Mouse (Mus musculus) left cerebral cortex, postnatal 25 days (tissue): ENCODE measurements at regions not wholly inside any gene's neighbourhood (a gene's known extent, or its start where the extent isn't known, plus 50 kb on each side); places are given as distances from the start of the nearest gene placed in this dataset.
A peak's percentile ranks its signal among the peaks of the same experiment; 100 is the strongest.

Experiments
- DNase-seq, 2 experiments: peaks; one replicate each; pipeline ENCODE4 v3.0.0; 2022; ENCODE audit warnings: low spot score in 2 of 2, mixed read lengths in 1 of 2
- intact Hi-C: fragments of 180-260 bp; cut with DNase I; formaldehyde crosslinking; loops from one replicate; pipeline ENCODE4 v1.15.1; 2025

DNA sequence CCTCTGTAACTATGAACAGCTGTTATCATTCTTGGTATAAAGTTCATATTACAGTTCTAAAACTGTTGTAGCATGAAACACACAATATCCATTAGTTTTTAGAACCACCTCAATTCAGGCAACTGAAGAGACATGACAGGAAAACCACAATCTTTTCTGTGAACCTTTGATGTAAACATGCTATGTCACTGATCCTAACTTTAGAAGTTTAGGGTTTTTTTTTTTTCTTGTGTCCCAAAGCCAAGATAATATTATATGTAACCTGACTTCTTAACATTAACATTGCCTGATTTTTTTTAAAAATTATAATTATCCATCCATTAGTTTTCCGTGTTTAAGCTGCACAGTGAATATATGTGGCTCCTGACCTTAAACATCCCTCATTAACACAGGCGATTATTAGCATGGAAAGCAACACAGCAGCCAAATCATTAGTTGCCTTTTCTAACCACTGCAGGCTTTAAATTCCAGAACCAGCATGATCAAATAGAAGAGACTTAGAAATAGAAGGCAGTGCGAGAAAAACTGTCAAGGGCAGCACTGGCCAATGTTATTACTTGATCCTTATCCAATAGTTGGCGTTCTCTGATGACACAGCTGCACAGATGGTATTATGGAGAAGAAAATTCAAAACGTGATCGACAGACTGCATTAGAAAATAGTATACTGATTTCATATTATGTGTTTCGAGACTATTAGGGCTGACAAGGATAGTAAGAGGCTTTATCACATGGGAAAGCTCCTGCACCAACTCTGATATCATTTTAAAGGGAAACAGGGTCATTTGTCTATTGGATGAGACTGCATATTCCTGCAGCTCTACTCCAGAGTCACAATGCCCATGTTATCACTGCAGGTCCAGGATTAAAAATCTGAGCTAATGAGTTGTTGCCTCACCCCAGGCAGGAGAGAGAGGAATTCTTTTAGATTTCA lies 321.7 kb upstream of the Clec14a start:
- no peak for DNase-seq
- intact Hi-C loops: no loop called here

DNA sequence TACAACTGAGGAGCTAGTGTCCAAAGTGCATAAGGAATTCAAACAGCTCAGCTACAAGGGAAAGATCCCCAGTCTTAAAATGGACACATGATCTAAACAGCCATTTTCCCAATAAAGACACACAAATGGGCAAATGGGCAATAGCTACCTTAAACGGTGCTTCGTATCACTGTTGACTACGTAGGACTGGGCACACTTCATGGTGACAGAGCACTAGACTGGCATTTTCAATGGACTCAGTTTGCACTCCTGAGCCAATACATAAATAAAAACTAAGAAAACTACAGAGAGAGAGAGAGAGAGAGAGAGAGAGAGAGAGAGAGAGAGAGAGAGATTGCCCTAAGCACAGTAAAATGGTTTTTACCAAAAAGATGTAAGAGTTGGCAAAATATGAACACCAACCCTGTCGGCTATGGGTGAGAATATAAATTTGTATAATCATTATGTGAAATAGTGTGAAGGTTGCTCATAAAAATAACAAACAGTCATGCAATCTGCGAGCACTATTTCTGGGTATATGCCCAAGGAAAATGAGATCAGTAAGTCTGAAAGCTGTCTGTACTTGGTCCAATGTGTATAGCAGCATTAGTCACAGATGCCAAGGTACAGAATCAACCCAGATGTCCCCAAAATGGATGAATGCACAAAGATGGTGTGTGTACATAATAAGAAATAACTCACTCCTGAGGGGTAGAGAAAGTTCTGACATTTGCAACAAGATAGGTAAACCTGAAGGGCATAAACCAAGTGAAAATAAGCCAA lies 312.9 kb upstream of the Clec14a start:
- intact Hi-C loops: no loop called here
- DNase-seq: peak in 1 of 2 experiments; percentile 5

DNA sequence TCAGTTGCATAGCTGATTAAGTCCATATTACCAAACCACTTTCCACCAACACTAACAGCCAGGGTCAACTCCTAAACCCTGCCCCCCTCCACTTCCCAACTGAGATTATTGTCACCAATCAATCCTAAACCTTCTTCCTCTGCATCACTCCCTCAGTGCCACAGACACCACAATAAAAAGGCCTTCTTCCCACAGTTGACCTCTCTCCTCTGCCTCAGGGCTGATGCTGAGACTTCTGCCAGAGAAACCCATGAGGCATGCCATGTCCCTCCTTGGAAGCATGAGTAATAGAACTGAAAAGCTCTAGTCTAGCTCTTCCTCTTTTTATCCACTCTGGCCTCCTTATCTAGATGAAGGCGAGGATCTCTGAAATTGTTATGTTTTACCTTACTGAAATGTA lies 300.0 kb upstream of the Clec14a start:
- intact Hi-C loops: no loop called here
- DNase-seq: no peak

DNA sequence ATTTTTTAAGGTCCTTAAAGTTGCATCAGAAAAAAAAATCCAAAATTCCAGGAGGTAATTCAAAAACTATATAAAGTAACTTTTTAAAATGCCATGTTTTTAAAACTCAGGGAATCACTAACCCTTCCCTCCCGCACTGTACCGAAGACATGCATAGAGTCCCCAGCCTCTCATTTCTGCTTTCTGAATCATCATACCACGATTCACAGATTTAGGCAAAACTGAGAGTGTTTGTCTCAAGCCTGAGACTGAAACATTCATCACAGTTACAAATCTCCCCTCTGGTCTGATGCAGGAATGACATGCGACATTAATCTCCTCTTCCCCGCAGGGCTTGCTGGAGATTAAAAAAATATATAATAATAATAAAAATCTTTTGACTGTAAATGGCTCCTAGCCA lies 291.8 kb upstream of the Clec14a start:
- intact Hi-C loops: no loop called here
- DNase-seq: no peak

DNA sequence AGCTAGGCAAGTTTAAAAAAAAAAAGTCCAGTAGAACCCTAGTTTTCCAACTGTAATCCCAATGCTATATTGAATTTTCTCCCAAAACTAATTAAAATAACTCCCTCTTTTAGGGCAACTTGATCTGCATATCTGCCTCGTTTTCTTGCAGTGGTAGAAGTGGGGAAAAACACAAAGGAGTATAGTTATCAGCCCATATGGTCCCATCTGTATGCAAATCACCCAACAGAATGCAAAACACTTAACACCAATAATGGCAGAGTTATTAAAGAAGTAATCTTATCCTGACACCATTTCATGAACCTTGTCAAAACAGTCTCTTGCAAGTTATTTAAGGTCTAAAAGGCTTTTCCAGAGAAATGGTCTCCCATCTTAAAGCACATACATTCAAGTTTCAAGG lies 290.7 kb upstream of the Clec14a start:
- DNase-seq: no peak

DNA sequence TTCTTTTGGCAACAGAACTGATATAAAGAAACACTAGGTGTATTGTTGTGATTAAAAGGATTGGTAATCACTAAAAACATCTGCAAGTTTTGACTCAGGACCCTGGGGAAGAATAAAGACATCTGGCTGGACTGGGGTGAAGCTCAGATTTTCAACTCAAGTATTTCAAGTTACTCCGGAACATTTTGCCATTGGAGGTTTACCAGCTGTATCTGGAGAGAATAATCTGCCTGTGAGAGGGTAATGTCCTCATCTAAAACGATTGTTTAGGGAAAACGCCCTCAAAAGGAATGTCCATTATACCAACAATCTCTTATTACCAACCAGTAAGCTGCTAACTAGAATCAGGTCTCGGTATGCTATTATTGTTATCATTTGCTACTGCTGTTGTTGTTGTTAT lies 288.2 kb upstream of the Clec14a start:
- DNase-seq: no peak
- intact Hi-C loops: no loop called here

More for the DNA sequence above, 290.7 kb upstream of the Clec14a start:
- intact Hi-C loops: no loop called here

DNA sequence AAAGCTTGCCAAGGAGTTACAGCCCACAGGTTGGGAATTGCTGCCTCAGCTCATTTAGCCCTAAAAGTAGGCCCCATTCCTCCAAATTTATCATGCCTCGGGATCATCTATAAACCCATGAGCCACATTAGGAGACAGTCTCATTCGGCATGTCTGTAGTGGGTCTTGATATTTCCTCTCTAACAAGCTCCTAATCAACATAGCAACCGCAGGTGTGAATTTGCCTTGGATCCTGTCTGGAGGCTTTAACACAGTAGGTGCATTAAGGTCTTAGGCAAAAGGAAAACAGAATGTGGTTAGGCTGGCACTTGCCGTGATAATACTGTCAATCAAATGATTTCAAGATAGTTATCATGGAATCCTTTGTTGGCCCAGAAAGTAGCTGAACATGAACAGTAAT lies 287.7 kb upstream of the Clec14a start:
- intact Hi-C loops: no loop called here
- DNase-seq: no peak

DNA sequence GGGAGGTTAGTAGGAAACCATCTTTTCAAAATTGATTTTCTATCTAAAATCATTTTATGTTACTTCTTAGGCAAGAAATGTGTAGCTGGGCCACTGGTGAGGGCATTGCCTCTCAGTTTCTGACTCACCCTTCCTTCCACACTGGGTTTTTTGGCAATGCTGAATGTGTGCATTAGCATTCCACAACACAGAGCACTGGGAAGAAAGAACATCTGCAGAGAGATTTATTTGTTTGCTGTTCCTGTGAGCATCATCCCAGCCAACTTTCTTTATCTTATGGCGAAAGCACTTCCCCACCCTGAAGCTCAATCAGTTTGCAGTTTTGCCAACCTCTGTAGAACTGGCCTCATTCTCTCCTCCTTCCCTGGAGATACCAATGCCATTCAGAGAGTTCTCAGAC lies 287.0 kb upstream of the Clec14a start:
- peak in 1 of 2 experiments; percentile 26 for DNase-seq
- intact Hi-C loops: no loop called here

DNA sequence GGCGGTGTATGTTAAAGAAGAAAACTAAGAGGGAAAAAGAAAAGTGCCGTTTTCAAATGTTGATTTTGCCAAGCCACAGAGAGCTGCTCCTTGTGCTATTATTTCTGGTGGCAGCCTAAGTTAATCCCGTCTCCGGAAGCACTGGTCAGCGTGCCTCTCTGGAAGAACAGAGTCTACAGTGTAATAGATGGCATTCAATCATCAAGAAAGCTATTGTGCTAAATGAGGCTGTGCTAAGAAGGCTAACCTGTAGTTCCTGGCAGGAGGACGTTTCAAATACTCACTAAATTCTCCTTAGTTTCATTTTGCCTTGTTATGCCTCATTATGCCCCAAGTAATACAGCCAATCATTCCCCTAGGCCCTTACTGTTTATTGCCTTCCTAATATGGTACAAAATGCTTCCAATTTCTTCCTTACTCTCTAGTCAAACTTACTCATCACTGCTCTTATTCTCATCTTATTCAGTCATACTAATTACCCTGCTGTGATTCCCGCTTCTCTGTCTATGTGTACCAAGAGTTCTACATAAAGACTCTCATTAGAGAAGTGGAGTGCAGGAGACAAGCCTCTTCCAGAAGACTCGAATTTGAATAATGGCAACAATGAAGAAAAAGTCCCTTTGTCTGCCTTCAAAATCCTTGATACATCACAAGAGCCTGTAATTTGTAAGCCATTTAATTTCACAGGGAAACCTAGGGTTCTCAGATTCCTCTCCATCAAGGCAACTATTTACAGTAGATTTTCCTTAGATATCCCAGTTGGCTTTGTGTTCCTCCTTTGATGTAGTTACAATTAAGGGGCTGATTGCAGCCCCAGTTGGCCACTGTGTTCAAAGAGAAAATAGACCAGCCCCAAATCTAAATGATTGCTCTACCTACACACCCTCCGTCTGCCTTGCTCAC lies 282.0 kb upstream of the Clec14a start:
- intact Hi-C loops: no loop called here
- DNase-seq: no peak

DNA sequence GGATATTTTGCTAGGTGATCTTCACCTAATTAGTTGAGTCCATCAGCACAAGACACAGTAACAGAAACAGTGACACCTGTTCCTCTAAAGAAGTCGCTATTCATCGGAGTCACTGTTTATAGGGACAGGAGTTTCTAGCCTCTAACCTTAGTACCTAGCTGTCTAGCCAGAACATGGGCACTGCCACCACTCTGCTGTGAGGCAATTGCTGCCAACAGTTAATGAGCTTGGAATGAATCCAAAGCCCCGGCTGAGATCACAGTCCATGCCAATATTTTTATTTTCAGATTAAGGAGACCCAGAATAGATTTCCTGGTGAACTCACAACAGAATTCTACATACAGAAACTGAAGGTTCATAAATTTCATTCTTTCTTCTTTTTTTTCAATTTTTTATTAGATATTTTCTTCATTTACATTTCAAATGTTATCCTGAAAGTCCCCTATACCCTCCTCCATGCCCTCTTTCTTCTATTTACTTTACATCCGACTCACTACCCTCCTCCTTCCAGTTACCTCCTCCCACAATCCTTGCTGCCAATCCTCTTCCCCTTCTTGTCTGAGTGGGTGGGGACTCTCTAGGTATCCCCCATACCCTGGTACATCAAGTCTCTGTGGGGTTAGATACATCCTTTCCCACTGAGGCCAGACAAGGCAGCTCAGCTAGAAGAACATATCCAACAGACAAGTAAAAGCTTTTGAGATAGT lies 276.9 kb upstream of the Clec14a start:
- no peak for DNase-seq

DNA sequence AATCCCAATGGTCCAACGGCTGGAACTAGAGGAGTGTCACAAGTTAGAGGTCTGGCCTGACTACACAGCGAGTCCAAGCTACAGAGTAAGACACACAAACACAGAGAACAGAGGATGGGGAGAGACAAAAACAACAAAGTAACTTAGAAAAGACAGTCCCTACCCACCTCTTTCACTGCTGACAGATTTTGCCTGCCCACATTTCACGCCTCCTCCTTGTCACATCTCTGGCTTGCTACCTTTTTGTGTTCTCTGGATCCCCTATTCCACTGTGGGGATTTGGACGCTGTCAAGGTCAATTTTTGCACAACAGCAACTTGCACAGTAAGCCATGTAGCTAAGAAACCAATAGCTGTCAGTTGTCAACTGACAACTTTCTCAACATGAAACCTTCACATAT lies 275.8 kb upstream of the Clec14a start:
- intact Hi-C loops: no loop called here
- DNase-seq: peak in 1 of 2 experiments; percentile 59

More for the DNA sequence above, 276.9 kb upstream of the Clec14a start:
- intact Hi-C loops: no loop called here

DNA sequence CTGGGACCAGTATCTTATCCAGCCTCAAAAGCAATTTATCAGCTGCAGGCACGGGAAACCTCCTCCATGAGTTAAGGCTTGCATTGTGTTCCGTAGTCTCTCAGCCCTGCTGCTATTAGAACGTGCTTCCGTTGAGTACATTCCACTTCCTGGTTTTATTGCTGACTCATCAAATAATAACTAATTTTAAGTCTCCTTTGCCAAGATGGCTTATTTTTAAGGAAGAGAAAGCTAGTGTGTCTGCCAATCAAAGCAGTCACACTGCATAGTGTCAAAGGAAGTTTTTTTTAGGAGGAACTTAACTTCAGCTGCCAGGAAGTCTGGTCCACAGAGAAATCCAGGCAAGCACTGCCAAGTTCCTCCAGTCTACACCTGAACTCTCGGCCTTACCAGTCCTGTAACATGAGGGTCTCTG lies 269.2 kb upstream of the Clec14a start:
- intact Hi-C loops: no loop called here
- DNase-seq: no peak

DNA sequence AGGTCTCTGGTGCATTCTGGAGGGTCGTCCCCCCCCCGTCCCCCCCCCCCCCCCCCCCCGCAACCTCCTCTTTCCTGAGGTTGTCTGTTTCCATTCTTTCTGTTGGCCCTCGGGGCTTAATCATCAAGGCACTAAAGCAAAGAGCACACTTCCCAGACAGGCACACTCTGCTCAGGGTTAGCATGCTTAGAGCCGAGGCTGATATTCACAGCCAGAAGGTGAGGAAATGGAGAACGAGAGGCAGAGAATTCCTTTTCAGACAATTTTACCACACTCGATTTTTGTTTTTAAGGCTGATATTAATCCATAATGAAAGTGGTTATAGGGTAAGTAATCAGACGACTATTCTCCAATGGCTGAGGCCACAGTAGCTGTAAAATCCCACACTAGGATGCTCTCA lies 268.7 kb upstream of the Clec14a start:
- DNase-seq: no peak
- intact Hi-C loops: no loop called here

DNA sequence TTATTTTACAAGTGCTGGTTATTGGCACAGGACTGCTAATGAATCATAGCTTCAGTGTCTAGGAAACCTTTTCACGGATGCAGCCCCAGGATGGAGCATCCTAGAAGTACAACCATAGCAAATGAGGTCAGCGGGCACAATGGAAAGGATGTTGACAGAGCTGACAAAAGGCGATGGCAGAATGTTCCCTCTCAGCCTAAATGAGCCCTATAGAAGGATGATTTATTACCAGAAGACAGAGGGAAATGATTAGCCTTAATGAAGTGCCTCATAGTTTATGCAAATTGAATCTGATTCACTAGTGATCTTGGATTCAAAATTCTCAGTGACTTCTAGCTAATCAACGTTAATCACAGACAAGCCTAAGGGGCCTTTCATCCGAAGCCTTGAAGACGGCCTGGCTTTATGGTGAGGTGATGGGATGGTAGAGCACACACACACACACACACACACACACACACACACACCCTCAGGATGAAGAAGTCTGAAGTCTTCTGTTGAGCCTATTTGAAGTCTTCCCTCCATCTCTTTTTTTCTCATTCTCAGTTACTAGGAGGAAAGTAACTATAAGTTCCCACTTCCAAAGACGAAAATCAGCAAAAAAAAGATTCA lies 267.4 kb upstream of the Clec14a start:
- intact Hi-C loops: no loop called here
- DNase-seq: no peak

DNA sequence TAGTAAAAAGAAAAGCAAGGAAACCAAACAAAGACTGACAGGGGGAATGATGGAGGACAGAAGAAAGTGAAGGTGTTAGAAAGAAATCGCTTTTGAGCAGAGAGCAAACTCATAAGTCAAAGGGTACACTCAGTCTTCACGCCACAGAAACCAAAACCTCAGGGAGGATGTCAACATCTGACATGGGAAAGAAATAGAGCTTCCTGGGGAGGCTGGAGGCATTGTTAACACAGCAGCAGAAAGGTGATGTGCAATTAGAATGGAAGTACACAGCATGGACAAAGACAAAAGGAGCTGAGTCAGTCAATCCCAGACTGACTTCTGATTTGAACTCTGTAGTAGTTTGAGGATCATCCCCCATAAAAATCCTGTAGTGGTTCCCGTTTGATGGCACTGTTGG lies 261.2 kb upstream of the Clec14a start:
- intact Hi-C loops: no loop called here

DNA sequence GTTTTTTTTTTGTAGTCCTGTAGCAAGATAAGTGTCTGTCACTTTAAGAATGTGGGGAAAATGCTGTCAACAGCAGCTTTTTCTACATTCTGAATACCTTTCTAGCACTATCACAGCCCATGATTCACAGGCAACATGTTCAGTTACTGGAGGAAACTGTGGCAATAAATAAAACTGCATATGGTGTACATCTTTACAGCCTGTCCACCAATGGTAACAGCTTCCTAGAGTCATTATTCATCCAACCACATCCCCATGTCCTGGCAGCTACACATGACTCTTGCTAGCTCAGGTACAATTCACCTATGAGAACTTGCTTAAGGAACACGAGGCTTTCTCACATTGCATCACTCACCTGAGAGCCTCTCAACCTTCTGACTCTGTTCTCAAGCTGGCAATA lies 247.7 kb upstream of the Clec14a start:
- peak in 1 of 2 experiments; percentile 19 for DNase-seq
- intact Hi-C loops: loop anchor here (10.0 kb wide), 1 partner anchor 302 kb away; the partner anchor contains the start of gene Sstr1

More for the DNA sequence above, 261.2 kb upstream of the Clec14a start:
- no peak for DNase-seq

DNA sequence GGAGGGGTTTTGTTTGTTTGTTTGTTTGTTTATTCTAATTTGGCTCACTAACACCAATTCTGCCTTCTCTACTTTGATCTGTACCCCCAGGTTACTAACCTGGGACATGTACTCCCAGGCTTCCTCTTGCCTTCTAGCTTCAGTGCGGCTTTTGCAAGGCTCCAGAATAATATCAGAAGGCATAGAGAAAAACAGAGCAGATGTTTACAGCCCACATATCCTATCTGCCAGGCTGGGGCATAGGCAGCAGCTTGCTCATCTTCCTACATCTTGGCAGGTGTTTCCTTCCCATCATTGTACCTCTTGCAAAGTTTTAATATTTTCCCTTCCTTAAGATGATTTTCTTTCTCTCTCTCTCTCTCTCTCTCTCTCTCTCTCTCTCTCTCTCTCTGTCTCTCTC lies 244.9 kb upstream of the Clec14a start:
- intact Hi-C loops: loop anchor here (2.0 to 10.0 kb wide), 3 partner anchors 83 to 299 kb away; partner anchors contain the start of gene Sstr1
- DNase-seq: peak; percentile 40 to 88

DNA sequence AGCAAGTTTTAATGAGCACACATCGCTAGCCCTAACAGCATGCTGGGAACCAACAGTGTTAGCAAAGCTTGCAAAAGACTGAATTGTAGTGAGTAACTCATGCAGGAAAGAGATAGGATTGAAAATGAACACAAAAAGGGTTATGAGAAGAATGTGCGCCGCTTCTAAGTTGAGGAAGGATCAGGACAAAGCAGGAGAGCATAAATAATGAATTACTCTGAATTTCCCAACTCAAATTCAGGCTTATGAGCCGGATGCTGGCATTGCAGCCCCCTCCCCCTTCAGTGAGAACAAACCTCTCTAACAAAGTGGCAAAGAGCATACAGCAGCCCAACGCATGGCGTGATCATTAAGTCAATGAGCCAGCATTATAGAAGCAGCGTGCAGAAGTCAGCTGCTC lies 243.6 kb upstream of the Clec14a start:
- DNase-seq: peak in 1 of 2 experiments; percentile 15

More for the DNA sequence above, 243.6 kb upstream of the Clec14a start:
- intact Hi-C loops: loop anchor here (2.0 to 10.0 kb wide), 3 partner anchors 82 to 298 kb away; partner anchors contain the start of gene Sstr1
